ENCODE assay signal across 7 mouse cellular contexts in genomic region chr10:37138311-37138731, GRCm38 (mm10). TPM values are rescaled to one million over a fixed set of nuclear protein-coding genes. Genes with fewer than 3 reads are reported as not detected.
DNase-seq lines count a peak whose midpoint lies in the region; ATAC-seq and TF ChIP-seq lines count a peak whose summit lies in the region.

No protein-coding gene starts in this region.

- H3K9me3 ChIP-seq in forebrain, postnatal 0 days (ENCODE audit: low read length) = no peaks in the 10 kb centered on the region
- no peaks in the 10 kb centered on the region for H3K9me3 ChIP-seq in hindbrain, postnatal 0 days (ENCODE audit: low read length)
- no peaks in the 10 kb centered on the region for H3K9me3 ChIP-seq in midbrain, embryonic 12.5 days
- H3K9me3 ChIP-seq in stomach, embryonic 15.5 days = no peaks in the 10 kb centered on the region

- H3K4me3 ChIP-seq in brown adipose tissue, adult 24 weeks (ENCODE audit: insufficient read depth, low read depth, low read length) = peak overlapping the region; percentile 94
- peak overlapping the region; percentile 100 for H3K4me3 ChIP-seq in forebrain, postnatal 0 days (ENCODE audit: low read depth, low read length)
- peak overlapping the region; percentile 94 for H3K4me3 ChIP-seq in hindbrain, postnatal 0 days (ENCODE audit: low read length)
- peak overlapping the region; percentile 100 for H3K4me3 ChIP-seq in midbrain, embryonic 12.5 days
- H3K4me3 ChIP-seq in stomach, embryonic 15.5 days (replicated peaks) = peak overlapping the region; percentile 72

- TF ChIP-seq CTCF in forebrain, postnatal 0 days (IDR thresholded peaks at IDR 0.05; ENCODE audit: low read depth) = no peak
- TF ChIP-seq CTCF in hindbrain, postnatal 0 days (IDR thresholded peaks at IDR 0.05; ENCODE audit: low read depth) = no peak

- peaks cover 10% of the 10 kb centered on the region; the same call in 1 of the 2 replicates for H3K36me3 ChIP-seq in forebrain, postnatal 0 days (ENCODE audit: insufficient read depth)
- H3K36me3 ChIP-seq in hindbrain, postnatal 0 days (ENCODE audit: insufficient read depth, low read length) = 0 out of 2 replicates have a peak, but pooled peaks cover 4% of the 10 kb centered on the region
- peaks cover 27% of the 10 kb centered on the region for H3K36me3 ChIP-seq in midbrain, embryonic 12.5 days
- no peaks in the 10 kb centered on the region for H3K36me3 ChIP-seq in stomach, embryonic 15.5 days

- H3K27ac ChIP-seq in brown adipose tissue, adult 24 weeks (replicated peaks; ENCODE audit: low read depth, low read length) = peak overlapping the region; percentile 94
- peak overlapping the region; percentile 100 for H3K27ac ChIP-seq in forebrain, postnatal 0 days (ENCODE audit: low read depth, low read length)
- peak overlapping the region; percentile 100 for H3K27ac ChIP-seq in hindbrain, postnatal 0 days
- H3K27ac ChIP-seq in midbrain, embryonic 12.5 days (replicated peaks) = peak overlapping the region; percentile 100
- peak overlapping the region; percentile 95 for H3K27ac ChIP-seq in stomach, embryonic 15.5 days

- peak overlapping the region; percentile 88 for H3K4me2 ChIP-seq in forebrain, postnatal 0 days (ENCODE audit: low read depth)
- peak overlapping the region; percentile 70 for H3K4me2 ChIP-seq in hindbrain, postnatal 0 days (ENCODE audit: low read depth, low read length)
- no peak overlapping the region; the same call in 1 of the 2 replicates for H3K4me2 ChIP-seq in midbrain, embryonic 12.5 days (replicated peaks)
- H3K4me2 ChIP-seq in stomach, embryonic 15.5 days = peak overlapping the region; percentile 89

- peak; percentile 9 for DNase-seq in T-cell, adult 2 months (ENCODE audit: low spot score)
- DNase-seq in forebrain, postnatal 0 days = no peak
- DNase-seq in hindbrain, postnatal 0 days (ENCODE audit: low spot score) = no peak
- DNase-seq in left cerebral cortex, postnatal 14 days (ENCODE audit: low spot score in 2 of 2) = peak; percentile 22 to 28

- H3K9ac ChIP-seq in forebrain, postnatal 0 days = peak overlapping the region; percentile 100
- H3K9ac ChIP-seq in hindbrain, postnatal 0 days (replicated peaks; ENCODE audit: low read length) = peak overlapping the region; percentile 98
- peak overlapping the region; percentile 100 for H3K9ac ChIP-seq in midbrain, embryonic 12.5 days (replicated peaks)
- peak overlapping the region; percentile 87 for H3K9ac ChIP-seq in stomach, embryonic 15.5 days

- no peaks in the 10 kb centered on the region for H3K27me3 ChIP-seq in forebrain, postnatal 0 days (ENCODE audit: insufficient read depth, low read length)
- no peaks in the 10 kb centered on the region for H3K27me3 ChIP-seq in hindbrain, postnatal 0 days (ENCODE audit: insufficient read depth, low read length)
- no peaks in the 10 kb centered on the region for H3K27me3 ChIP-seq in midbrain, embryonic 12.5 days
- no peaks in the 10 kb centered on the region for H3K27me3 ChIP-seq in stomach, embryonic 15.5 days (replicated peaks)

- ATAC-seq in forebrain, postnatal 0 days = no peak
- ATAC-seq in hindbrain, postnatal 0 days = no peak
- no peak for ATAC-seq in midbrain, embryonic 12.5 days (ENCODE audit: low FRiP score, low read depth)
- ATAC-seq in stomach, embryonic 15.5 days (ENCODE audit: insufficient read depth, low FRiP score, low read depth) = no peak

- under 1% methylated on average over 26 of the region's 26 CpGs for WGBS in forebrain, postnatal 0 days
- under 1% methylated on average over 26 of the region's 26 CpGs for WGBS in hindbrain, postnatal 0 days
- 0% methylated on average over 26 of the region's 26 CpGs for WGBS in midbrain, embryonic 12.5 days
- WGBS in stomach, embryonic 15.5 days = under 1% methylated on average over 26 of the region's 26 CpGs

- intact Hi-C loops in left cerebral cortex, postnatal 14 days (cut with DNase I) = loop anchor here (5.0 kb wide), 3 partner anchors 66 to 219 kb away; no protein-coding TSS in a partner anchor

- no peaks in the 10 kb centered on the region for H3K4me1 ChIP-seq in brown adipose tissue, adult 24 weeks (ENCODE audit: control insufficient read depth, insufficient read depth, insufficient read length, low read length)
- H3K4me1 ChIP-seq in forebrain, postnatal 0 days (ENCODE audit: insufficient read depth) = peaks cover 6% of the 10 kb centered on the region
- H3K4me1 ChIP-seq in hindbrain, postnatal 0 days (ENCODE audit: insufficient read depth, low read length) = peaks cover 5% of the 10 kb centered on the region; the same call in 1 of the 2 replicates
- H3K4me1 ChIP-seq in midbrain, embryonic 12.5 days = peaks cover 17% of the 10 kb centered on the region
- no peaks in the 10 kb centered on the region for H3K4me1 ChIP-seq in stomach, embryonic 15.5 days

RNA-seq across cellular contexts. Expression of gene Marcks, which starts 0.4 kb away (rescaled TPM):
- 39.9 and 44.6 TPM in 2 replicates for polyA plus RNA-seq in brown adipose tissue, adult 24 weeks (2012; ENCODE audit: insufficient read depth, insufficient read length, missing spikeins)
- total RNA-seq in forebrain, postnatal 0 days (2014; rRNA removed) = 444 and 539 TPM in 2 replicates
- polyA plus RNA-seq in forebrain, postnatal 0 days (2015; fragmentation: Nextera tagmentation; extraction: Ambion mirVana) = 233 and 244 TPM in 2 replicates
- total RNA-seq in hindbrain, postnatal 0 days (2014; rRNA removed) = 341 and 395 TPM in 2 replicates
- 242 and 270 TPM in 2 replicates for polyA plus RNA-seq in hindbrain, postnatal 0 days (2015; fragmentation: Nextera tagmentation; extraction: Ambion mirVana)
- 100 to 1,000 TPM; 236 to 278 TPM for total RNA-seq in left cerebral cortex, postnatal 14 days (2021)
- polyA plus RNA-seq in midbrain, embryonic 12.5 days (2016; fragmentation: Nextera tagmentation; extraction: Ambion mirVana) = 321 and 361 TPM in 2 replicates
- polyA plus RNA-seq in stomach, embryonic 15.5 days (2015; fragmentation: Nextera tagmentation; extraction: Ambion mirVana) = 103 and 105 TPM in 2 replicates

Comparison
In these comparisons a context has a peak if more than half of its experiments do, and no peak if none do; other contexts are left out.
1. DNase-seq: peak in T-cell, adult 2 months (single experiment) and left cerebral cortex, postnatal 14 days (2 of 2); none in forebrain, postnatal 0 days (single experiment) and hindbrain, postnatal 0 days (single experiment).
2. Peak in every context shown above with its lines, with median percentiles within 50 percentile points of each other: H3K27ac ChIP-seq, H3K4me3 ChIP-seq and H3K9ac ChIP-seq.